Mouse (Mus musculus): ENCODE measurements around the gene Kcnj11. TPM values are rescaled to one million over a fixed set of nuclear protein-coding genes. Genes with fewer than 3 reads are reported as not detected.

The Kcnj11 gene
- polyA plus RNA-seq, 1 experiment from 2014 or later, result 5.3 TPM

- Histone ChIP-seq H3K4me2 (no peak overlapping the region), H3K27ac (replicated peaks) (no peak overlapping the region), H3K36me3 (no peaks in the 10 kb centered on the region), H3K27me3 (replicated peaks) (peaks cover 25% of the 10 kb centered on the region), H3K9ac (no peak overlapping the region), H3K4me3 (no peak overlapping the region), H3K9me3 (no peaks in the 10 kb centered on the region), H3K4me1 (peaks cover 10% of the 10 kb centered on the region)
- no peak for ATAC-seq (ENCODE audit: extremely low read depth, insufficient number of reproducible peaks, low FRiP score, low TSS enrichment)
- WGBS, result 77% methylated on average over 27 of the region's 27 CpGs
These were observed 3.8 kb upstream of the Kcnj11 start for GRCm38 (mm10) chr7:46104256-46104915.

DNA sequence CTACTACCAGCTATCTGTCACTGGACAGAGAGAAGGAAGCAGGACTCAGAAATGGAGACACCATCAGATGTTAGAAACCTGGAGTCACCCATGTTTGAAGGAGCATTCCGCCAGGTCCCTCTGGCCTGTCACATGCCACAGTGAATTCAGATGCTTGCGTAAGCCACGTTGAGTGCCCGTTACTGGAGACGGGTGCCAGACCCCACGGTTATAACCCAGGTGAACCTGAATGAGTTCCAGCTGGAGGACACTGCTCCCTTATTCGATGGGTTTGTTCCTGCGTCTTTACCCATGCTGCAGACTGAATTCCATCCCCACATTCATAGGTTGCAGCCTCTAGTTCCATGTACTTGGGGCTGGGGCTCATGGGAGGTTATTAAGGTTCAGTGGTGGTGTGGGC, 3.2 kb upstream of the Kcnj11 start:
- no peak overlapping the region for H3K27ac ChIP-seq (replicated peaks)
- WGBS, result 87% methylated on average over 8 of the region's 8 CpGs
- no peak overlapping the region for H3K4me3 ChIP-seq
- no peak overlapping the region for H3K4me2 ChIP-seq
- H3K36me3 ChIP-seq, result no peaks in the 10 kb centered on the region
- no peak overlapping the region for H3K9ac ChIP-seq
- H3K27me3 ChIP-seq (replicated peaks), result peaks cover 31% of the 10 kb centered on the region
- H3K9me3 ChIP-seq, result no peaks in the 10 kb centered on the region
- peaks cover 16% of the 10 kb centered on the region for H3K4me1 ChIP-seq
- no peak for ATAC-seq (ENCODE audit: extremely low read depth, insufficient number of reproducible peaks, low FRiP score, low TSS enrichment)

- Histone ChIP-seq H3K4me2 (no peak overlapping the region), H3K9me3 (no peaks in the 10 kb centered on the region), H3K27me3 (replicated peaks) (peaks cover 37% of the 10 kb centered on the region), H3K9ac (no peak overlapping the region), H3K4me1 (peaks cover 16% of the 10 kb centered on the region), H3K4me3 (no peak overlapping the region), H3K27ac (replicated peaks) (no peak overlapping the region), H3K36me3 (no peaks in the 10 kb centered on the region)
- no peak for ATAC-seq (ENCODE audit: extremely low read depth, insufficient number of reproducible peaks, low FRiP score, low TSS enrichment)
- WGBS, result 72% methylated on average over 8 of the region's 8 CpGs
These were observed 2.6 kb upstream of the Kcnj11 start for GRCm38 (mm10) chr7:46103075-46103591.

- Histone ChIP-seq H3K9ac (peak overlapping the region; percentile 93), H3K4me1 (peaks cover 35% of the 10 kb centered on the region), H3K4me3 (peak overlapping the region; percentile 66), H3K27ac (replicated peaks) (peak overlapping the region; percentile 98), H3K27me3 (replicated peaks) (peaks cover 43% of the 10 kb centered on the region), H3K4me2 (peak overlapping the region; percentile 75), H3K9me3 (no peaks in the 10 kb centered on the region), H3K36me3 (no peaks in the 10 kb centered on the region)
- 66% methylated on average over 13 of the region's 13 CpGs for WGBS
- ATAC-seq (ENCODE audit: extremely low read depth, insufficient number of reproducible peaks, low FRiP score, low TSS enrichment), result no peak
These were observed 882 bp downstream of the Kcnj11 start for GRCm38 (mm10) chr7:46099682-46100081.

- no peaks in the 10 kb centered on the region for H3K36me3 ChIP-seq
- H3K4me1 ChIP-seq, result peaks cover 35% of the 10 kb centered on the region
- H3K27ac ChIP-seq (replicated peaks), result peak overlapping the region; percentile 98
- peak overlapping the region; percentile 66 for H3K4me3 ChIP-seq
- H3K27me3 ChIP-seq (replicated peaks), result peaks cover 49% of the 10 kb centered on the region
- peak overlapping the region; percentile 75 for H3K4me2 ChIP-seq
- 72% methylated on average over 19 of the region's 19 CpGs for WGBS
- H3K9me3 ChIP-seq, result no peaks in the 10 kb centered on the region
- H3K9ac ChIP-seq, result peak overlapping the region; percentile 83
- no peak for ATAC-seq (ENCODE audit: extremely low read depth, insufficient number of reproducible peaks, low FRiP score, low TSS enrichment)
These were observed 1.7 kb downstream of the Kcnj11 start for GRCm38 (mm10) chr7:46098919-46099286.

DNA sequence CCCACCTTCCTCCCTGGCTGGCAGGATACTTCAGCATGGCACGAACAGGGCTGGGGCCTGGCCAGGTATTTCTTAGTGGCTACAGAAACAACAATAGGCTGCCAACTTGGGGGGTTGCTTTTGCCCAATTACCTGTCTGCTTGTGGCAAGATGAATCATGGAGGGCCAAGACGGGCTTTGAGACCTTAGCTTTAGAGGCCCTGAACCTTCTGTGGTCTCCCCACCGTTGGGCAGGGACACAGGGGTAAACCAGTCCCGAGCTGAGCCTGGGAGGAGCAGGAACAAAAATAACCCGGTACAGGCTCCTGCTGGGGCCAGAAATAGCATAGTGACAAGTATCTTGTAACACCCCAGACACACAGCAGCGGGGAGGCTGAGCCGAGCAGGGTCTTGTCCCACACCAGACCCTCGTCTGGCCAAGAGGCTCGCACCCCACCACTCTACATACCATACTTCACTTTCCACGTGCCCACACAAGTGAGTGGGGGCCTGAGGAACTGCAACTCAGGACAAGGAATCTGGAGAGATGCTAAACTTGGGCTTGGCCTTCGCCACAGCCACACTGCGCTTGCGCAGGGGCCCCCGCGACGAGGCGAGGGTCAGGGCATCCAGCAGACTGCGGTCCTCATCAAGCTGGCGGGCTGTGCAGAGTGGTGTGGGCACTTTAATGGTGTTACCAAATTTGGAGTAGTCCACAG, 2.2 kb downstream of the Kcnj11 start:
- Histone ChIP-seq H3K36me3 (no peaks in the 10 kb centered on the region), H3K4me2 (peak overlapping the region; percentile 75), H3K27ac (replicated peaks) (peak overlapping the region; percentile 98), H3K4me1 (peaks cover 35% of the 10 kb centered on the region), H3K9me3 (no peaks in the 10 kb centered on the region), H3K4me3 (peak overlapping the region; percentile 66), H3K9ac (peak overlapping the region; percentile 83), H3K27me3 (replicated peaks) (peaks cover 54% of the 10 kb centered on the region)
- 35% methylated on average over 19 of the region's 19 CpGs for WGBS
- peak; percentile 47; the same call in 1 of the 2 replicates for ATAC-seq (ENCODE audit: extremely low read depth, insufficient number of reproducible peaks, low FRiP score, low TSS enrichment)

GRCm38 (mm10) chr7:46097319-46097783, 3.2 kb downstream of the Kcnj11 start:
- Histone ChIP-seq H3K9me3 (no peaks in the 10 kb centered on the region), H3K36me3 (no peaks in the 10 kb centered on the region), H3K27me3 (replicated peaks) (peaks cover 62% of the 10 kb centered on the region), H3K4me3 (peak overlapping the region; percentile 66), H3K9ac (peak overlapping the region; percentile 83), H3K4me2 (peak overlapping the region; percentile 75), H3K4me1 (peaks cover 35% of the 10 kb centered on the region), H3K27ac (replicated peaks) (peak overlapping the region; percentile 98)
- 24% methylated on average over 4 of the region's 4 CpGs for WGBS
- ATAC-seq (ENCODE audit: extremely low read depth, insufficient number of reproducible peaks, low FRiP score, low TSS enrichment), result no peak

- ATAC-seq (ENCODE audit: extremely low read depth, insufficient number of reproducible peaks, low FRiP score, low TSS enrichment), result no peak
- H3K27me3 ChIP-seq (replicated peaks), result peaks cover 68% of the 10 kb centered on the region
These were observed 4.4 kb downstream of the Kcnj11 start for GRCm38 (mm10) chr7:46096136-46096535.

DNA sequence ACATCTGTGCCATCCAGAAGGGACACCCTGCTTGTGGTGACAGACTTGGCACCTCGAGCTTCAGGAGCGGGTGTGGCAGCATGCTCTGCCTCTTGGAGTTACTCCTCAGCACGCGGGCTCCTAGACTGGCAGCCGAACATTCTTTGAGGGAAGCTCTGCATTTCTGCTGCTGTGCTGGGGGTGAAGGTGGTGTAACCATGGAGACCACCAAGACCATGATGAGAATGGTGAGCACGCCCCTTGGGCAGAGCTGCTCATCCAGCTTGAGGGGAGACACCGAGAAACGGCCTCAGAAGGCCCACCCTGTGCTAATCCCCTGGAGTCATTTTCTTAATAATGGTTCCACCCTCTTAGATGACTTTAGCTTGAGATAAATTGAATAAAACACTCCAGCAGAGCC, 7.8 kb downstream of the Kcnj11 start:
- Histone ChIP-seq H3K27ac (replicated peaks) (no peak overlapping the region), H3K27me3 (replicated peaks) (peaks cover 41% of the 10 kb centered on the region), H3K4me2 (no peak overlapping the region), H3K9ac (no peak overlapping the region), H3K4me1 (peaks cover 18% of the 10 kb centered on the region), H3K4me3 (no peak overlapping the region), H3K36me3 (no peaks in the 10 kb centered on the region), H3K9me3 (0 out of 2 replicates have a peak, but pooled peaks cover 3% of the 10 kb centered on the region)
- ATAC-seq (ENCODE audit: extremely low read depth, insufficient number of reproducible peaks, low FRiP score, low TSS enrichment), result no peak
- WGBS, result 52% methylated on average over 8 of the region's 8 CpGs

More at GRCm38 (mm10) chr7:46096136-46096535, 4.4 kb downstream of the Kcnj11 start:
- Histone ChIP-seq H3K4me3 (peak overlapping the region; percentile 66; the same call in 1 of the 2 replicates), H3K27ac (replicated peaks) (peak overlapping the region; percentile 98), H3K36me3 (no peaks in the 10 kb centered on the region), H3K9ac (peak overlapping the region; percentile 83), H3K9me3 (no peaks in the 10 kb centered on the region), H3K4me2 (peak overlapping the region; percentile 75), H3K4me1 (peaks cover 34% of the 10 kb centered on the region)
- WGBS, result 3% methylated on average over 4 of the region's 4 CpGs

DNA sequence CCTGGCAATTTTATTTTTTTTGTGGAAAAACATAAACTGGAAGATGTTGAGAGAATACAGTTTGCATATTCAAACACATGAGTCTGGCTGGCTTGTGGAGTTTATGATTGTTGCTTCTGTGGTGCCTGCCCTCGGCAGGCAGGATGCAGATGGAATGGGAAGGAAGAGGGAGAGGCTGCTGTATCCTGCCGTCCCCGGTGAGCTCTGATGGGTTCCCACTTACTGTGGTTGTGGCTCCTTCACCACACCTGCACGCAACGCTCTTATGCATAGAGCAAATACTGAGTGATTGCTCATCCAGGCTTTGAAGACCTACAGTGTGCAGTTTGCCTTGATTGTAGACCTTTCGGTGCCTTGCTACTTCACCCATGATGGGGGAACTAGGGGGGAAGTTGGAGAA, 12.3 kb downstream of the Kcnj11 start:
- WGBS, result 68% methylated on average over 6 of the region's 6 CpGs
- no peak for ATAC-seq (ENCODE audit: extremely low read depth, insufficient number of reproducible peaks, low FRiP score, low TSS enrichment)
- Histone ChIP-seq H3K4me1 (peaks cover 24% of the 10 kb centered on the region), H3K4me2 (no peak overlapping the region), H3K27ac (replicated peaks) (no peak overlapping the region), H3K4me3 (no peak overlapping the region), H3K9ac (no peak overlapping the region), H3K27me3 (replicated peaks) (peaks cover 13% of the 10 kb centered on the region), H3K36me3 (peaks cover 12% of the 10 kb centered on the region), H3K9me3 (0 out of 2 replicates have a peak, but pooled peaks cover 3% of the 10 kb centered on the region)

GRCm38 (mm10) chr7:46086378-46086777, 14.2 kb downstream of the Kcnj11 start:
- Histone ChIP-seq H3K36me3 (peaks cover 31% of the 10 kb centered on the region), H3K9ac (no peak overlapping the region), H3K4me1 (peaks cover 36% of the 10 kb centered on the region), H3K27ac (replicated peaks) (no peak overlapping the region), H3K4me3 (no peak overlapping the region), H3K4me2 (no peak overlapping the region), H3K9me3 (0 out of 2 replicates have a peak, but pooled peaks cover 3% of the 10 kb centered on the region), H3K27me3 (replicated peaks) (no peaks in the 10 kb centered on the region)
- WGBS, result 81% methylated on average over 6 of the region's 6 CpGs
- no peak for ATAC-seq (ENCODE audit: extremely low read depth, insufficient number of reproducible peaks, low FRiP score, low TSS enrichment)
